Mouse (Mus musculus): Measurements from ENCODE around the gene Rngtt. TPM values are rescaled to one million over a fixed set of nuclear protein-coding genes. Genes with fewer than 3 reads are reported as not detected.

Gene Rngtt
- polyA plus RNA-seq (2015; fragmentation: Nextera tagmentation; extraction: Ambion mirVana) = 21.2 and 21.6 TPM in 2 replicates

DNA sequence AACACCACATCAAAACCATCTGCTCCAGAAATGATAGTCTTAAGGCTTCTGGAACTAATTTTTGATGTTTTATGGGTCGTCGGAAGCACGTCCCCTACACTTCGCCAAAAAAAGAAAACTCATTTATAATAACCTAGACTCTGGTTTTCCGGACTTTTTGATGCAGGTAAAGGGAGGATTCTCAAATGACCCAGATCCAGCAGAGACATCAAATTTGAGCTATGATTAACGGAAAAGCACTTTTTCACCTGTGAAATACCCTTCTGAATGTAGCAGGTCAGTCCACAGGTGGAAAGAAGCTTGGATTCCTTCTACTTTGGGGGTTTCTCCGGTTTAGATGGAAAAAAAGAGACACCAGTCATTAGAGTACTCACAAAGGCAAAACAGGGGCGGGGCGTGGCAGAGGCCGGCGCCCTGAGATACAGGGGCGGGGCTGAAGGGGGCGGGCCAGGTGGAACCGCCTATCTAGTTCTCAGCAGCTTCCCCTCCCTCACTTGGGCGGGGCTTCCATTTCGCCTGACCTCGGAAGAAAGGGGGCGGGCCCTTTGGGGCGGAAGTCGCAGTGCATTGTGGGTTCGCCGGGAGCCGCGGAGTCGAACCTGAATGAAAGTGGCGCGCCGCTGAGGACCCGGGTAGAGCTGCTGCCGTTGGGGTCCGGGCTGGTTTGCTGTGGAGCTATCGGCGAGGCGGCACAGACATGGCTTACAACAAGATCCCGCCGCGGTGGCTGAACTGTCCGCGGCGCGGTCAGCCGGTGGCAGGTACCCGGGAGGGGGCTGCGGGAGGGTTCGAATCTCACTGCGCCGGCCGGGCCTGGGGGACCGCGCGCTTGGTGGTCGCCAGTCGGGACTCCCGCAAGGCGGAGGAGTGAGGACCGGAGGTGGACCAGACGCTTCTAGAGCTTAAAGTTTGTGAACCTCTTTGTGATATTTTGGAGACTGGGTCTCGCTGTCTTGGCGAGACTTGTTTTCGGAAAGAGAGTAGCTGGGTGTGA is at the start of gene Rngtt:
Gene Rngtt, plus strand, starts transcription at position 548 of the 994 bp plus-strand sequence.
- 2% methylated on average over 60 of the region's 60 CpGs for WGBS
- peak; percentile 91 for ATAC-seq (ENCODE audit: insufficient number of reproducible peaks, low FRiP score, low TSS enrichment, low read depth)
- no peaks in the 10 kb centered on the region for H3K4me1 ChIP-seq
- no peaks in the 10 kb centered on the region for H3K9me3 ChIP-seq
- H3K27me3 ChIP-seq = no peaks in the 10 kb centered on the region
- peak within 1 kb of the TSS; percentile 65 for H3K4me2 ChIP-seq
- H3K36me3 ChIP-seq = no peaks in the 10 kb centered on the region
- peak within 1 kb of the TSS; percentile 65 for H3K9ac ChIP-seq
- peak within 1 kb of the TSS; percentile 81 for H3K4me3 ChIP-seq
- H3K27ac ChIP-seq = peak within 1 kb of the TSS; percentile 68

DNA sequence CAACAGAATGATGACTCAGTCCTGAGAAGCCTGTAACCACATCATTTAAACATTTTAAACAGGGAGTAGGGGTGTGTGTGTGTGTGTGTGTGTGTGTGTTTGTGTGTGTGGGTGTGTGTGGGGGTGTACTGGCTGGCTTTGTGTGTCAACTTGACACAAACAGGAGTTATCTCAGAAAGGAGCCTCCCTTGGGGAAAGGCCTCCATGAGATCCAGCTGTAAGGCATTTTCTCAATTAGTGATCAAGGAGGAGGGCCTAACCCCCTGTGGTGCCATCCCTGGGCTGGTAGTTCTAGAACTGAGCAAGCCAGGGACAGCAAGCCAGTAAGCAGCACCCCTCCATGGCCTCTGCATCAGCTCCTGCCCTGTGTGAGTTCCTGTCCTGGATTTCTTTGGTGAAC is 49.8 kb upstream of the Rngtt start:
- H3K27me3 ChIP-seq = no peaks in the 10 kb centered on the region
- no peaks in the 10 kb centered on the region for H3K9me3 ChIP-seq
- H3K4me1 ChIP-seq = peaks cover 6% of the 10 kb centered on the region; the same call in 1 of the 2 replicates
- H3K4me2 ChIP-seq = no peak overlapping the region
- H3K4me3 ChIP-seq = no peak overlapping the region
- no peak for ATAC-seq (ENCODE audit: insufficient number of reproducible peaks, low FRiP score, low TSS enrichment, low read depth)
- H3K9ac ChIP-seq = no peak overlapping the region
- no peaks in the 10 kb centered on the region for H3K36me3 ChIP-seq
- no peak overlapping the region for H3K27ac ChIP-seq

DNA sequence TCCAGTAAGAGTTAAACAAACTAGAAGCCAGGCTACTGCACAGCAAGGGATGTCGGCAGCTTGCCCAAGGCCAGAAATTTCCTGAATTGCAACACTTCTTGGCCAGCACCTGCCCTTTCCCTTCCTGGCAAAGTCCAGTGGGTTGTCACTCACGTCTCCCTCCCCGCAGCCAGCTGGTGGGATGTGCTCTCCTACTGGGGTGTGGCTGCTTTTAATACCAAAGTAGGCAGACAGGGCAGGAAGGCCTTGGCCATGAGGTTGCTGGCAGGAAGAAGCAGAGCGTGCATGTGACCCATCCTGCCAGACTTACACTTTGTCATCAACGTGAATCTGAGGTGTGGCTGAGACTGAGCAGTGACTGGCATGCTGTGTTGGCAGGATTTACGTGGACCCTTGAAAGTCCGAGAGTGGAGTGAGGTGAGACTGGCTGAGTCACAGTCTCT is 48.8 kb upstream of the Rngtt start:
- Histone ChIP-seq H3K9ac (no peak overlapping the region), H3K27ac (peak overlapping the region; percentile 65), H3K4me3 (no peak overlapping the region), H3K36me3 (no peaks in the 10 kb centered on the region), H3K4me1 (peaks cover 6% of the 10 kb centered on the region; the same call in 1 of the 2 replicates), H3K9me3 (no peaks in the 10 kb centered on the region), H3K27me3 (no peaks in the 10 kb centered on the region), H3K4me2 (peak overlapping the region; percentile 1; the same call in 1 of the 2 replicates)
- 34% methylated on average over 7 of the region's 7 CpGs for WGBS
- ATAC-seq (ENCODE audit: insufficient number of reproducible peaks, low FRiP score, low TSS enrichment, low read depth) = peak; percentile 81

DNA sequence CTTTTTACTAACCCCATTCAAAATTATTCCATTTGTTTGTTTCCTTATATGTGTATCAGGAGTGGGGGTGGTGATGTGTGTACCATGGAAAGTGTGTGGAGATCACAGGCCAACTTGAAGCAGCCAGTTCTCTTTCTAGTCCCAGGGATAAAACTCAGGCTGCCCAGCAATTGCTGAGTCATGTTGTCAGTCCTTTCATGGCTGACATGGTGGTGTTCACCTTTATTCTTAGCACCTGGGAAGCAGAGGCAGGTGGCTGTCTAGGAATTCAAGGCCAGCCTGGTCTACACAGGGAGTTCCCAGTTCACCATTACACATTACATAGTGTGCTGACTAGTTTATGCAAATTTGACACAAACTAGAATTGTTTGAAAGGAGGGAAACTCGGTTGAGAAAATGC is 47.2 kb upstream of the Rngtt start:
- peaks cover 6% of the 10 kb centered on the region; the same call in 1 of the 2 replicates for H3K4me1 ChIP-seq
- WGBS = 89% methylated on average over 1 of the region's 1 CpGs
- H3K9me3 ChIP-seq = no peaks in the 10 kb centered on the region
- ATAC-seq (ENCODE audit: insufficient number of reproducible peaks, low FRiP score, low TSS enrichment, low read depth) = no peak
- no peak overlapping the region for H3K4me3 ChIP-seq
- H3K4me2 ChIP-seq = no peak overlapping the region
- no peak overlapping the region for H3K27ac ChIP-seq
- no peak overlapping the region for H3K9ac ChIP-seq
- H3K27me3 ChIP-seq = no peaks in the 10 kb centered on the region
- H3K36me3 ChIP-seq = no peaks in the 10 kb centered on the region

DNA sequence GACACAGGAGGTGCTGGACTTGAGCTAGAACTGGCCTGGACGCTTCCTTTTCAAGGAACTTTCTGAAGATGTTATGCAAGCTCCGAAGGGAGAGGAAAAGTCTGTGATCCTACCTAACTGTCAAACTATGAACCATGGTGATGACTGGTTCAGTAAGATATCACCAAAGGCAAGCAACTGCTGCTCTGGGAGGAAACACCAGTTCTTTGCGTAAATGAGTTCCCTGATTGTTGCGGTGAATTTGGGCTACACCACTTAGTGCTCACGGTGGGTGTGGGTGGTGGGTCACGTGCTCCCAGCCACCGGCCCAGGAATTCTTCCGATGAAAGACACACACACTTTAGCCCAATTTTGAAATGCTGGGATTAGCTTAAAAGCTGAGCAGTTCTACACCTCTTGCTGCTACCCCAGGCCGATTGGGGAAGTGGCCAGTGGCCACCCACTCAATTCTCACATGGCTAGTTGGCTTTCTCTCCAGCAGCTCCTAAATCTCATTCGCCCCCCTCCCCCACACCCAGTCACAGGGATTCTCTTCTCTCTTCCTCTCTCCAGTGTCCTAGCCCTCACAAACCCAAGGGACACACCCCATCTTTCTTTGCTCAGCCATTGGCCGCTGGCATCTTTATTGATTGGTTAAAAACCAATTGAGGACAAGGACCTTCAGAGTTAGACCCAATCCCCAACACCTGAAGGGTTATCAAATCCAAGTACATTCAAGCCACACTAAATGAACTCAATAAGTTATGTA is 45.0 kb upstream of the Rngtt start:
- WGBS = 88% methylated on average over 11 of the region's 11 CpGs
- Histone ChIP-seq H3K27ac (no peak overlapping the region), H3K4me3 (no peak overlapping the region), H3K4me1 (peaks cover 6% of the 10 kb centered on the region; the same call in 1 of the 2 replicates), H3K27me3 (no peaks in the 10 kb centered on the region), H3K9me3 (no peaks in the 10 kb centered on the region), H3K36me3 (no peaks in the 10 kb centered on the region), H3K9ac (no peak overlapping the region), H3K4me2 (no peak overlapping the region)
- ATAC-seq (ENCODE audit: insufficient number of reproducible peaks, low FRiP score, low TSS enrichment, low read depth) = no peak

DNA sequence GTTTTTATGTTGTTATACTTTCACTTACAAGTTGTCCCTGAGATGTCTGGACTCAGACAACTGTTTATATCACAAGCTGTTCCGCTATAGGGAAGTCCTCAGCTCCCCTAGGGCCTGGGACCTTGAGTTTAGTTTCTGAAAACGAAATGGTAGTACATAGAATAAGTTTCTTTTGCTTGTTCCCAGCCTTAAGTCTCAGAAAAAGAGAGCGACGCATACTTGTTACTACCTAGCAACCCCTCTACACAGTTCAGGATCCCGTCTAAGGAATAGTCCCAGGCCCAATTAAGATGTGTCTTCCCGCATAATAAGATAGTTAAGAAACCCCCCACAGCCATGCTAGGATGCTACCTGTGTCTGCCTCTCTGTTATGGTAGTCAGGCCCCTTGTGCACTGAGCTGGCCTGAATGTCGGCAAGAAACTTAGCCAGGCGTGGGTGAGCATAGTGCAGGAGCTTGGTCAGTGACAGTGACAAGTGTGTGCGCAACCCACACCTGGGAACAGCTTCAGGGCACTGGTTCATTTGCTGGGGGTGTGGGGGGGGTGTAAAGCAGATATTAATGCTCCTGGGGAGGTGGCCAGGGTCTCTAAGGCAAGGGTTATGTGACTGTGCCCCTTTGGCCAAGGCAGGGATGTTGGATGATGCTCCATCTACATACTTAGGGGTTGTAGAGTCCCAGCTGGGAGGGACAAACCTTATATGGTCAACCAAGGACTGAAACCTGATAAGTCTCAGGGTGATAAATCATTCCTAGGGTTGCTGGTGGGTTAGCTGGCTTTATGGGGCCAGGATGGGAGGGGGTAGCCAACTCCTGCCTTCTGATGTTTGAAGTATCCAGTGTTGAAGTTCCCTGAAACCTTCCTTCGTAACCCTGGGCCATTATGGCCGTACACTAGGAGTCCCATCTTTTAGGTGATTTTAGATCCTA is 39.5 kb upstream of the Rngtt start:
- no peak overlapping the region for H3K27ac ChIP-seq
- H3K36me3 ChIP-seq = no peaks in the 10 kb centered on the region
- no peaks in the 10 kb centered on the region for H3K27me3 ChIP-seq
- H3K4me1 ChIP-seq = no peaks in the 10 kb centered on the region
- H3K9me3 ChIP-seq = no peaks in the 10 kb centered on the region
- no peak overlapping the region for H3K4me3 ChIP-seq
- no peak overlapping the region for H3K9ac ChIP-seq
- no peak for ATAC-seq (ENCODE audit: insufficient number of reproducible peaks, low FRiP score, low TSS enrichment, low read depth)
- no peak overlapping the region for H3K4me2 ChIP-seq
- WGBS = 76% methylated on average over 11 of the region's 11 CpGs

DNA sequence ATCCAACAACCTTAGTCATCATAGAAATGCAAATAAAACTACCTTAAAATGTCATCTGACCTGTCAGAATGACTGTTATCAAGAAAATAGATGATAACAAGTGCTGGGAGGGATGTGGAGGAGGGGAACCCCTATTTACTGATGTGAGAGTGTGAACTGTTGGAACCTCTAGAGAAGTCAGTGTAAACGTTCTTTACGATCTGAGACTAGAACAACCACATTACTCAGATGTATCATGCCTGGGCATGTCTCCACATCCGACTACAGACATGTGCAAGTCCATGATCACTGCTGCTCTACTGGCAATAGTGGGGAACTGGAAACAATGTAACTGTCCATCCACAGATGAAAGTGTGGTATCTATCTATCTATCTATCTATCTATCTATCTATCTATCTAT is 36.7 kb upstream of the Rngtt start:
- Histone ChIP-seq H3K4me2 (no peak overlapping the region), H3K36me3 (no peaks in the 10 kb centered on the region), H3K27ac (no peak overlapping the region), H3K4me3 (no peak overlapping the region), H3K27me3 (no peaks in the 10 kb centered on the region), H3K9me3 (no peaks in the 10 kb centered on the region), H3K4me1 (no peaks in the 10 kb centered on the region; the same call in 1 of the 2 replicates), H3K9ac (no peak overlapping the region)
- ATAC-seq (ENCODE audit: insufficient number of reproducible peaks, low FRiP score, low TSS enrichment, low read depth) = no peak
- WGBS = 48% methylated on average over 3 of the region's 3 CpGs

DNA sequence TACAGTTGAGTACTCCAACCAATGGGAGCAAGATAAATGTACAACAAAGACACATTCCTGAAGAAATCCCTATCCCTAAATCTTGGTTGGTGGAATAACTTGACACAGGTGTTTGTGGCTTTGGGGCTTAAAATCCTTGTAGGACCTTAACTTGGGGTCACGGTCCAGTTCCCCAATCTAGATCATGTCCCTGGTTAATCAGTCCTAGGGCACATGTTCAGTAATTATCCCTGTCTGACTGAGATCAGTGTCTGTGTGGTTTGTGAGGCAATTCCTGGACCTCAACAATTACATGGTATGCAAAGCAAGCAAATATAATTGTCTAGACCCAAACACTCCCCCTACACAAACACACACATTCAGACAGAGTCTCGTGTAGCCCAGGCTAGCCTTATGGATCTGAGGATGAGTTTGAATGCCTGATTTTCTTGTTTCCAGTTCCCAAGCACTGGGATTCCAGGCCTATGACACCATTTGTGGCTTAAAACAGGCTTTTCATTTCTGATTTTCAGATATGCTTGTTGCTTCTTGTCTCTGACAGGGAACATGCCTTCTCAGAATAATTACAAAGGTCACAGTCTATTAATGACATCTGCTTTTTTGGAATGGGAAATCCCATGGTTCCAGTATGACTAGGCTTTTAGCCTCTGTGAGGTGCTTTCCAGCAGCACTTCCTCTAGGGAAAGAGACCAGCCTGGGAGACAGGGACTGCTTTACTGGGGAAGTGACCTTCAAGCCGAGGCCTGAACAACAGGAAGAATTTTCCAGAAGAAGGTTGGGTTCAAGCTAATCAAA is 28.0 kb upstream of the Rngtt start:
- ATAC-seq (ENCODE audit: insufficient number of reproducible peaks, low FRiP score, low TSS enrichment, low read depth) = no peak
- H3K4me3 ChIP-seq = no peak overlapping the region
- WGBS = 75% methylated on average over 3 of the region's 3 CpGs

DNA sequence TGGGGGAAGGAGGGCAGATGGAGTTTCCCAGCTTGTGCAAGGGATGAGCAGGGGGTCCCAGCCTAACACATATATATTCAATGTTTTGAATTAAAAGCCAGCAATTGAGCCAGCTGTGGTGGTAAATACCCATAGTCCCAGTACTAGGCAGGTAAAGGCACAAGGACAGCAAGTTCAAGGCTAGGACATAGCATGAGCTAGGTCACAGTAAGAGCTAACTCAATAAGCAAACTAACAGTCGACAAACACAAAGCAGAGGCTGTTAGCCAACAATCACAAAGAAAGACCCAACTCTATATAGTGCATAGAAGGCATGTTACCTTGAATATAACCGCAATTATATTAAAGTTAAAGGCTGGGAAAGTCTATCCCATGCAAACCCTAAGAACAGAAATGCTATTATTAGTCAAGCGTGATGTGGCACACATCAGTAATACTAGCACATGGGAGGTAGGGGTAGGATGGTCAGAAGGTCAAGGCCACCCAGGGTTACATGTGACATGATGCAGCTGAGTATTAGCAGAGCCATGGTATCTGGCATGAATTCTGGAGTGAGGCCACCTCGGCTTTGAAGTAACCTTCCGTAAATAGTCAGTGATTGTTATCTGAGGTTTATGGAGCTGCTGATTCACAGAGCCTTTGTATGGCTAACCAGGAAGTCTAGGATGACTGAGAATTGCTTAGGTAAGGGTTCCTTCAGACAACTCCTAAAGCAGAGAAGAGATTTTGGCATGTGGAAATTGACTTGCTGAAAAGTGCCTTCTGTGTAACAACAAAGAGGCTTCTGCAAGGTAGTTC is 25.8 kb upstream of the Rngtt start:
- H3K27ac ChIP-seq = no peak overlapping the region
- ATAC-seq (ENCODE audit: insufficient number of reproducible peaks, low FRiP score, low TSS enrichment, low read depth) = no peak
- no peaks in the 10 kb centered on the region for H3K36me3 ChIP-seq
- 77% methylated on average over 5 of the region's 5 CpGs for WGBS
- H3K4me3 ChIP-seq = no peak overlapping the region
- no peak overlapping the region for H3K9ac ChIP-seq
- no peaks in the 10 kb centered on the region for H3K4me1 ChIP-seq
- no peaks in the 10 kb centered on the region for H3K27me3 ChIP-seq
- H3K4me2 ChIP-seq = no peak overlapping the region
- H3K9me3 ChIP-seq = no peaks in the 10 kb centered on the region

More for the DNA sequence above, 28.0 kb upstream of the Rngtt start:
- Histone ChIP-seq H3K27me3 (no peaks in the 10 kb centered on the region), H3K9me3 (no peaks in the 10 kb centered on the region), H3K36me3 (no peaks in the 10 kb centered on the region), H3K4me1 (no peaks in the 10 kb centered on the region; the same call in 1 of the 2 replicates), H3K9ac (no peak overlapping the region), H3K4me2 (no peak overlapping the region), H3K27ac (no peak overlapping the region)

DNA sequence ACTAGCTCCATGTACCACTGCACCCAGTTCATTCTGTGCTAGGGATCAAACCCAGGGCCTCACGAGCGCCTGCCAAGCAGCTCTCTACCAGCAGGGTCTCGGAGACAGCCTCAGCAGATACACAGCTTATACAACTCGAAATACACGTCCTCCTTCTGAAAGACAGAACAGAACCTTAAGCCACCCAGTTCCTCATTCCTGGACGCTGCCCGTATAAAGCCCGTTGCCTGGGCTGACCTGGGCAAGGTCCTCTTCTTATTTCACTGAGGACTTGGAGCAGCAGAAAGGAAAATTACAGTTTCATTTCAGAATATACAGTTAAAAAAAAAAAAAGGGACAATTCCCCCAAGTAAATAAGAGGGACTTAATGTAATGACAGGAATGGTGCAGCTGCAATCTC is 24.7 kb upstream of the Rngtt start:
- no peaks in the 10 kb centered on the region for H3K36me3 ChIP-seq
- no peak overlapping the region for H3K4me2 ChIP-seq
- no peaks in the 10 kb centered on the region for H3K4me1 ChIP-seq
- H3K9ac ChIP-seq = no peak overlapping the region
- WGBS = 90% methylated on average over 8 of the region's 8 CpGs
- ATAC-seq (ENCODE audit: insufficient number of reproducible peaks, low FRiP score, low TSS enrichment, low read depth) = no peak
- no peak overlapping the region for H3K27ac ChIP-seq
- no peaks in the 10 kb centered on the region for H3K9me3 ChIP-seq
- no peak overlapping the region for H3K4me3 ChIP-seq
- no peaks in the 10 kb centered on the region for H3K27me3 ChIP-seq
